Mouse (Mus musculus): ENCODE data around the gene N4bp3.

DNA sequence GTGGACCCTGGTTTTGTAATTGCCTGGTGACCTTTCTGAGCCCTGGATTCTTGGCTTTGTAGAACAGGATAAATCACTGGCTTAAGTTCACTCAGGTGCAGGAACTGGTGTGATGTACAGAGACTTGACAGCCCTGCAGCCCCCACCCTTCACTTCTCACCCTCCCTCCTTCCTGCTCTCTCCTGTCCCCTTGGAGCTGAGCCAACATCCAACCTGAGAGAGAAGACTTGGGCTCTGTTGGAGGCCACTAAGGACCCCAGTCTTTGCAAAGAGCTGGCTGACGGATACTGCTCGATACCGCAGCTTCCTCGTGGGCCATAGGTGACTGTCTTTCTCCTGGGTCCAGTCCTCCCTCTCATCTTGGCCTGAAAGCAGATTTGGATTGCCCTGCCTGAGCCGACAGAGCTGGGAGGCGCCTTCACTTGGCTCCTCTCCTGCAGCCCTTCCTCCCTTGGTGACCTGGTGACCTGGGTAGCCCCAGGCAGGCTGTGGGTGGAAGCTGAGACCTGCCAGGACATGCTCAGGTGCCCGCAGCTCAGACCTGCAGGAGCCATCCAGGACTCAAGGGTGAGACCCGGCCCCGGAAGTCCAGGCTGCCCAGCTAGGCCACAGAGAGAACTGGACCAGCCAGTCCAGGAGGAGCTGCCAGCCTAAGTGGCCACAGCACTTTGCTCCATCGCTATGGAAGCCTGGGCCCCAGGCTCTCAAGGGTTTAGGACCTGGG, 6.3 kb upstream of the N4bp3 start:
- TF ChIP-seq POLR2A (IDR thresholded peaks at IDR 0.05; ENCODE audit: borderline replicate concordance, insufficient read depth, low read length), result no peak
- no peak for TF ChIP-seq CTCF (IDR thresholded peaks at IDR 0.05; ENCODE audit: borderline replicate concordance, insufficient read depth, low read depth, low read length)

Measured in cerebellum, adult 2 months (tissue).